Mouse (Mus musculus) liver, embryonic 11.5 days (tissue): Measurements from ENCODE around the gene Rfc3. TPM values are rescaled to one million over a fixed set of nuclear protein-coding genes. Genes with fewer than 3 reads are reported as not detected.
A peak's percentile ranks its signal among the peaks of the same experiment; 100 is the strongest.
"Not testable (repeated sequence)": the region's sequence is repeated elsewhere in the genome, so short reads cannot be mapped to it uniquely, and the experiment has no call there.

Experiments
- ATAC-seq: fragments of 200-750 bp; cut with Nextera tagmentation; replicated peaks from 2 replicates; pipeline ENCODE4 v1.8.0; 2017; ENCODE audit warnings: moderate number of reproducible peaks, mild to moderate bottlenecking, moderate TSS enrichment, moderate library complexity; ENCODE audit not compliant: low FRiP score
- DNase-seq: peaks from one replicate; pipeline ENCODE4 v3.0.0-alpha.2; 2017; ENCODE audit warnings: low spot score
- H3K27ac ChIP-seq: fragments of 300-500 bp; sonication (generic); 2 replicates; pipeline ENCODE4 v1.5.1; 2014; ENCODE audit warnings: mild to moderate bottlenecking, low read depth, low read length, control low read depth
- H3K27me3 ChIP-seq: fragments of 300-500 bp; sonication (generic); replicated peaks from 2 replicates; pipeline ENCODE4 v1.6.1; 2014; ENCODE audit warnings: low read length, mixed read lengths; ENCODE audit not compliant: control insufficient read depth, insufficient read depth
- H3K36me3 ChIP-seq: fragments of 300-500 bp; sonication (generic); 2 replicates; pipeline ENCODE4 v1.6.1; 2014; ENCODE audit warnings: mild to moderate bottlenecking, low read length, moderate library complexity, mixed read lengths; ENCODE audit not compliant: control insufficient read depth, insufficient read depth
- H3K4me1 ChIP-seq: fragments of 300-500 bp; sonication (generic); replicated peaks from 2 replicates; pipeline ENCODE4 v1.6.1; 2014; ENCODE audit warnings: low read length, mixed read lengths; ENCODE audit not compliant: control insufficient read depth, insufficient read depth
- H3K4me2 ChIP-seq: fragments of 300-500 bp; sonication (generic); 2 replicates; pipeline ENCODE4 v1.6.1; 2014; ENCODE audit warnings: mild to moderate bottlenecking, control low read depth, moderate library complexity
- H3K4me3 ChIP-seq: fragments of 300-500 bp; sonication (generic); 2 replicates; pipeline ENCODE4 v1.5.1; 2014; ENCODE audit warnings: low read depth, low read length, control low read depth
- H3K9ac ChIP-seq: fragments of 300-500 bp; sonication (generic); 2 replicates; pipeline ENCODE4 v1.6.1; 2014; ENCODE audit warnings: low read depth, low read length, control low read depth
- H3K9me3 ChIP-seq: fragments of 300-500 bp; sonication (generic); 2 replicates; pipeline ENCODE4 v1.6.1; 2016; ENCODE audit warnings: low read length, inconsistent platforms, mixed read lengths; ENCODE audit not compliant: control insufficient read depth
- WGBS: fragments of 180-500 bp; shearing (Covaris S2); extraction: QIAGEN DNeasy Blood & Tissue Kit; methylation state at CpG from one replicate; pipeline ENCODE4 v1.1.7; 2014; 5-methylcytosine and 5-hydroxymethylcytosine counted together
- polyA plus RNA-seq: library from polyadenylated mRNA; unstranded; fragments of >200 nt; fragmentation: Nextera tagmentation; extraction: Ambion mirVana; gene quantifications from 2 replicates; pipeline ENCODE4 v1.2.1, GENCODE M21; 2014

Rfc3 gene
- polyA plus RNA-seq = 101 and 103 TPM in 2 replicates

- peak within 1 kb of the TSS; percentile 82 for H3K4me2 ChIP-seq
- H3K4me1 ChIP-seq = no peaks in the 10 kb centered on the region; the same call in 1 of the 2 replicates
- peaks cover 18% of the 10 kb centered on the region for H3K36me3 ChIP-seq
- H3K9me3 ChIP-seq = no peaks in the 10 kb centered on the region
- WGBS = under 1% methylated on average over 39 of the region's 42 CpGs
- peak within 1 kb of the TSS; percentile 66; the same call in 1 of the 2 replicates for H3K27ac ChIP-seq
- peak; percentile 98 for DNase-seq
- peak within 1 kb of the TSS; percentile 79 for H3K4me3 ChIP-seq
- ATAC-seq = peak; percentile 99
- peak within 1 kb of the TSS; percentile 77 for H3K9ac ChIP-seq
- no peaks in the 10 kb centered on the region for H3K27me3 ChIP-seq
Measured at GRCm38 (mm10) chr5:151650700-151651410, at the start of gene Rfc3. Gene Rfc3 (minus strand): TSS chr5:151651242.

- not testable (repeated sequence) for ATAC-seq, H3K4me2 ChIP-seq, H3K4me3 ChIP-seq, H3K4me1 ChIP-seq, DNase-seq, H3K27me3 ChIP-seq, H3K9me3 ChIP-seq, H3K9ac ChIP-seq, H3K36me3 ChIP-seq, H3K27ac ChIP-seq
- WGBS = 90% methylated on average over 13 of the region's 13 CpGs
Measured at GRCm38 (mm10) chr5:151693636-151694035, 42.6 kb upstream of the Rfc3 start.

GRCm38 (mm10) chr5:151686606-151687525 lies 35.8 kb upstream of the Rfc3 start:
- H3K4me3 ChIP-seq = no peak overlapping the region
- 23% methylated on average over 15 of the region's 15 CpGs for WGBS
- H3K9me3 ChIP-seq = no peaks in the 10 kb centered on the region
- no peaks in the 10 kb centered on the region for H3K27me3 ChIP-seq
- H3K36me3 ChIP-seq = no peaks in the 10 kb centered on the region
- ATAC-seq (peak; percentile 95), DNase-seq (peak; percentile 67)
- H3K27ac ChIP-seq = no peak overlapping the region
- no peak overlapping the region for H3K9ac ChIP-seq
- no peaks in the 10 kb centered on the region for H3K4me1 ChIP-seq
- peak overlapping the region; percentile 16 for H3K4me2 ChIP-seq

GRCm38 (mm10) chr5:151662207-151662606 lies 11.2 kb upstream of the Rfc3 start:
- WGBS = 90% methylated on average over 4 of the region's 4 CpGs
- no peak for DNase-seq
- Histone ChIP-seq H3K9ac (no peak overlapping the region), H3K36me3 (no peaks in the 10 kb centered on the region), H3K27ac (no peak overlapping the region), H3K4me2 (no peak overlapping the region), H3K4me3 (no peak overlapping the region), H3K9me3 (no peaks in the 10 kb centered on the region), H3K4me1 (no peaks in the 10 kb centered on the region), H3K27me3 (no peaks in the 10 kb centered on the region)
- no peak for ATAC-seq

GRCm38 (mm10) chr5:151651411-151651784 lies 356 bp upstream of the Rfc3 start:
- Histone ChIP-seq H3K4me2 (peak overlapping the region; percentile 82), H3K27me3 (no peaks in the 10 kb centered on the region), H3K9ac (no peak overlapping the region), H3K9me3 (no peaks in the 10 kb centered on the region), H3K4me3 (no peak overlapping the region; the same call in 1 of the 2 replicates), H3K27ac (no peak overlapping the region), H3K4me1 (no peaks in the 10 kb centered on the region; the same call in 1 of the 2 replicates), H3K36me3 (peaks cover 16% of the 10 kb centered on the region)
- ATAC-seq (no peak), DNase-seq (no peak)
- 65% methylated on average over 3 of the region's 3 CpGs for WGBS

- DNase-seq (no peak), ATAC-seq (no peak; the same call in 1 of the 2 replicates)
- H3K9me3 ChIP-seq = no peaks in the 10 kb centered on the region
- H3K27ac ChIP-seq = no peak overlapping the region
- no peak overlapping the region for H3K9ac ChIP-seq
- no peaks in the 10 kb centered on the region for H3K27me3 ChIP-seq
- H3K4me3 ChIP-seq = no peak overlapping the region
- no peaks in the 10 kb centered on the region; the same call in 1 of the 2 replicates for H3K4me1 ChIP-seq
- peaks cover 55% of the 10 kb centered on the region for H3K36me3 ChIP-seq
- 87% methylated on average over 7 of the region's 7 CpGs for WGBS
- H3K4me2 ChIP-seq = no peak overlapping the region
Measured at GRCm38 (mm10) chr5:151644845-151645244, 6.2 kb downstream of the Rfc3 start.

- no peak for DNase-seq
- Histone ChIP-seq H3K9ac (no peak overlapping the region), H3K27ac (no peak overlapping the region), H3K4me2 (no peak overlapping the region), H3K4me1 (no peaks in the 10 kb centered on the region), H3K27me3 (no peaks in the 10 kb centered on the region), H3K9me3 (no peaks in the 10 kb centered on the region), H3K4me3 (no peak overlapping the region), H3K36me3 (peaks cover 47% of the 10 kb centered on the region)
- 83% methylated on average over 5 of the region's 5 CpGs for WGBS
- ATAC-seq = no peak
Measured at GRCm38 (mm10) chr5:151642867-151643266, 8.2 kb downstream of the Rfc3 start.

GRCm38 (mm10) chr5:151642102-151642501 lies 8.9 kb downstream of the Rfc3 start:
- DNase-seq (no peak), ATAC-seq (no peak)
- H3K4me1 ChIP-seq = no peaks in the 10 kb centered on the region
- no peak overlapping the region for H3K4me2 ChIP-seq
- H3K9me3 ChIP-seq = no peaks in the 10 kb centered on the region
- no peaks in the 10 kb centered on the region for H3K27me3 ChIP-seq
- peaks cover 43% of the 10 kb centered on the region for H3K36me3 ChIP-seq
- H3K27ac ChIP-seq = no peak overlapping the region
- WGBS = 82% methylated on average over 1 of the region's 1 CpGs
- H3K4me3 ChIP-seq = no peak overlapping the region
- no peak overlapping the region for H3K9ac ChIP-seq
